1 mouse cellular context compared by ENCODE assay signal in the genomic region with DNA sequence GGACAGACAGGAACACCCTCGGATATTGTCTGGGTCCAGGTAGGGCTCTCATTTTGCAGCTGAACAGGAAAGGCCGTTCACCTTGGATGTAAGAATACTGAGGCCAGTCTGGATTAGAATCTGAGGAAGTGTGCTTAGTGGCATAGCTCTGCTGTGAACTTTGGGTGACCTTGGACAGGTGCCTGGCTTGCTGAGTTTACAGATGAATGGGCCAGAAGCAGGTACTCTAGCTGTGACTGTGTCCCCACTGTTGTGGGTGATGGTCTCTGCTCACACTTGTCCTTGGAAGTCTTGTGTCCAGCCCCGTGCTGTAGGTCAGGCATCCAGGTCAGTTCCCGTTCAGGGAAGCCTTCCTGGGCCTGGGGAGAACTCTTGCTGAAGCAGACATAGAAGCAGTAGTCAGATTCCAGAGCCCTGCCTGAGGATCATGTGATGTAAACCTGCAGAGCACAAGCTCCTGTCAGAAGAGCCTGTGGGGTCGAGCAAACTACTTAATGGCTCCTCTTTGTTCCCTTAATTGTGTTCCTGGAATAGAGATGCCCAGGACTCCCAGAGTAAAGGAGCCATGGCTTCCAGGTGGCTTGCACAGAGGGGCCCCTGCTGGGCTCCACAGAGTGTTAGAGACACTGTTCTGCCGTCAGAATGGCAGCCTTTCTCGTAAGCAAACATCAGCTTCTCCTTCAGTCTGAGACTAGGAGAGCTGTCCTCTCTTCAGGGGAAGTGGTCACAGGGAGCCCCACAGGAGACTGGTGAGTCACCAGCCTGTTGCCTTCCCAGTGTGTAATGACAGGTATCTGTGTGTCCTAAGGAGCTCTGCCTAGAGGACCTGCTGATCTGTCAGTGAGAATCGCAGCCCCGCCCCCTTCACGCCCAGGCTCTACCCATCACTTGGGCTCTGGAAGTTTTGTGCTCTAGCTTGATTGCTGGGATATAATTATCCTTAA.
TF ChIP-seq lines count a peak whose summit lies in the region.

No protein-coding gene starts in this region.

TF ChIP-seq in MEL, 35 proteins besides CTCF, POLR2A, EP300 and RAD21 (continued from another document):
- TF ChIP-seq MAFK (IDR thresholded peaks at IDR 0.05; ENCODE audit: borderline replicate concordance, low read depth, low read length) = no peak
- TF ChIP-seq ZNF384 (IDR thresholded peaks at IDR 0.05; ENCODE audit: low read depth, low read length) = no peak
- TF ChIP-seq ETS1 (IDR thresholded peaks at IDR 0.05; ENCODE audit: low read depth, low read length) = no peak
- TF ChIP-seq ZMIZ1 (IDR thresholded peaks at IDR 0.05; ENCODE audit: low read depth, low read length) = no peak
- no peak for TF ChIP-seq USF2 (IDR thresholded peaks at IDR 0.05; ENCODE audit: borderline replicate concordance in 1 of 2, insufficient read depth in 1 of 2, low read depth in 1 of 2, low read length in 2 of 2)
- TF ChIP-seq ELF1 (IDR thresholded peaks at IDR 0.05; ENCODE audit: low read depth, low read length) = no peak
- TF ChIP-seq MYC (IDR thresholded peaks at IDR 0.05; ENCODE audit: low read depth, low read length) = no peak
- no peak for TF ChIP-seq USF1 (IDR thresholded peaks at IDR 0.05; ENCODE audit: low read depth, low read length)
